Mouse (Mus musculus): ENCODE results near the gene Isl2.

GRCm38 (mm10) chr9:55546176-55547010 lies 7.9 kb downstream of the Isl2 start:
- TF ChIP-seq CTCF (conservative IDR thresholded peaks at IDR 0.05; ENCODE audit: insufficient read depth, insufficient read length, low read depth, low read length) (no peak), POLR2A (IDR thresholded peaks at IDR 0.05; ENCODE audit: low read depth, low read length) (no peak)
